Mouse (Mus musculus): ENCODE measurements around the gene Agap3.

Gene Agap3

GRCm38 (mm10) chr5:24433993-24434392, 18.0 kb upstream of the Agap3 start:
- no peak for DNase-seq

- DNase-seq = no peak
These were observed 10.8 kb upstream of the Agap3 start for GRCm38 (mm10) chr5:24441187-24441586.

GRCm38 (mm10) chr5:24442029-24442428, 9.9 kb upstream of the Agap3 start:
- no peak for DNase-seq

GRCm38 (mm10) chr5:24443204-24443603, 8.8 kb upstream of the Agap3 start:
- DNase-seq = no peak

- no peak for DNase-seq
These were observed 8.1 kb upstream of the Agap3 start for GRCm38 (mm10) chr5:24443927-24444326.

GRCm38 (mm10) chr5:24444746-24445427, 7.1 kb upstream of the Agap3 start, which contains the start of gene Fastk:
Gene Fastk, minus strand, starts transcription at chr5:24445287.
- DNase-seq = peak; percentile 86 to 95

GRCm38 (mm10) chr5:24445428-24446080, 6.4 kb upstream of the Agap3 start:
- DNase-seq = no peak

GRCm38 (mm10) chr5:24446630-24447029, 5.3 kb upstream of the Agap3 start:
- DNase-seq = no peak

- peak; percentile 81 to 82 for DNase-seq
These were observed 4.2 kb upstream of the Agap3 start, which contains the start of gene Tmub1 for GRCm38 (mm10) chr5:24447624-24448298. Gene Tmub1, minus strand, starts transcription at chr5:24447854.

- DNase-seq = peak; percentile 72 to 78
These were observed 530 bp upstream of the Agap3 start for GRCm38 (mm10) chr5:24451264-24452029.

- DNase-seq = peak in 1 of 2 experiments; percentile 21
These were observed 785 bp downstream of the Agap3 start for GRCm38 (mm10) chr5:24452691-24453233.

- DNase-seq = no peak
These were observed 1.5 kb downstream of the Agap3 start for GRCm38 (mm10) chr5:24453283-24453984.

- DNase-seq = no peak
These were observed 2.0 kb downstream of the Agap3 start for GRCm38 (mm10) chr5:24453985-24454303.

GRCm38 (mm10) chr5:24455076-24455475, 3.1 kb downstream of the Agap3 start:
- no peak for DNase-seq

GRCm38 (mm10) chr5:24455613-24456012, 3.6 kb downstream of the Agap3 start:
- no peak for DNase-seq

- DNase-seq = no peak
These were observed 14.8 kb downstream of the Agap3 start for GRCm38 (mm10) chr5:24466762-24467161.

- peak; percentile 47 to 75 for DNase-seq
These were observed 18.6 kb downstream of the Agap3 start for GRCm38 (mm10) chr5:24470600-24470999.

GRCm38 (mm10) chr5:24472884-24473619, 21.1 kb downstream of the Agap3 start:
- no peak for DNase-seq

- DNase-seq = no peak
These were observed 22.2 kb downstream of the Agap3 start for GRCm38 (mm10) chr5:24474025-24474722.

GRCm38 (mm10) chr5:24474723-24475261, 22.8 kb downstream of the Agap3 start:
- DNase-seq = peak in 1 of 2 experiments; percentile 38

All from spleen, adult 18-20 months (tissue).